Mouse (Mus musculus): ENCODE data around the gene Cfdp1.

GRCm38 (mm10) chr8:111754088-111754487, 100.0 kb downstream of the Cfdp1 start:
- TF ChIP-seq TAL1 (conservative IDR thresholded peaks at IDR 0.05; ENCODE audit: low read depth, low read length): no peak
- TF ChIP-seq CTCF (IDR thresholded peaks at IDR 0.05; ENCODE audit: low read depth, low read length): no peak
- no peak for TF ChIP-seq GATA1 (IDR thresholded peaks at IDR 0.05; ENCODE audit: borderline replicate concordance, low read length)
- TF ChIP-seq POLR2AphosphoS5 (IDR thresholded peaks at IDR 0.05; ENCODE audit: insufficient replicate concordance, low read depth, low read length): no peak
